Comparison of ENCODE assay signal across 21 mouse cellular contexts in genomic region chr15:82793454-82793853, GRCm38 (mm10). TPM values are rescaled to one million over a fixed set of nuclear protein-coding genes. Genes with fewer than 3 reads are reported as not detected.
"Had no signal": no experiment of that assay in that cellular context is flagged by ENCODE, and none has a peak within 500 bp of the region (broad histone marks: within the 10 kb centered on the region; RNA-seq: fewer than 3 reads in every experiment).

No protein-coding gene starts in this region.

- H3K36me3 ChIP-seq: hindbrain, embryonic 15.5 days; limb, embryonic 15.5 days; midbrain, embryonic 10.5 days; neural tube, embryonic 12.5 days had no signal

- H3K27me3 ChIP-seq: hindbrain, embryonic 15.5 days; limb, embryonic 15.5 days; neural tube, embryonic 12.5 days had no signal

- H3K4me1 ChIP-seq: hindbrain, embryonic 15.5 days; limb, embryonic 15.5 days; midbrain, embryonic 10.5 days; neural tube, embryonic 12.5 days had no signal

- DNase-seq: layer of hippocampus, adult 9-11 months; layer of hippocampus, postnatal 36 days; lung, adult 2 months; lung, postnatal 10 days; lung, postnatal 4 days; midbrain, embryonic 14.5 days; right cerebral cortex, postnatal 25 days; spleen, adult 18-20 months; thymus, postnatal 36 days had no signal

- H3K27ac ChIP-seq: hindbrain, embryonic 15.5 days; kidney, postnatal 0 days; limb, embryonic 15.5 days; midbrain, embryonic 10.5 days; neural tube, embryonic 12.5 days had no signal

- H3K4me3 ChIP-seq: hindbrain, embryonic 15.5 days; limb, embryonic 15.5 days; midbrain, embryonic 10.5 days; neural tube, embryonic 12.5 days had no signal

- H3K9ac ChIP-seq: hindbrain, embryonic 15.5 days; limb, embryonic 15.5 days; neural tube, embryonic 12.5 days had no signal

- H3K4me2 ChIP-seq: hindbrain, embryonic 15.5 days; limb, embryonic 15.5 days; neural tube, embryonic 12.5 days had no signal

- H3K9me3 ChIP-seq: hindbrain, embryonic 15.5 days; limb, embryonic 15.5 days; midbrain, embryonic 10.5 days; neural tube, embryonic 12.5 days had no signal

RNA-seq across cellular contexts. Expression of gene Cyp2d26, which starts 0.6 kb away (rescaled TPM):
- total RNA-seq: layer of hippocampus, postnatal 36 days; left cerebral cortex, adult 8-10 months; left cerebral cortex, postnatal 25 days; megakaryocyte, adult 5-6 weeks; neutrophil, adult 5-6 weeks had no signal
- polyA plus RNA-seq: hindbrain, embryonic 15.5 days; midbrain, embryonic 10.5 days; neural tube, embryonic 12.5 days had no signal

RNA-seq across cellular contexts. Expression of gene Cyp2d40, which starts 29.5 kb away (rescaled TPM):
- total RNA-seq: layer of hippocampus, adult 18-20 months; layer of hippocampus, postnatal 36 days; left cerebral cortex, adult 8-10 months; left cerebral cortex, postnatal 25 days; megakaryocyte, adult 5-6 weeks; neutrophil, adult 5-6 weeks had no signal
- polyA plus RNA-seq: hindbrain, embryonic 15.5 days; kidney, postnatal 0 days; limb, embryonic 11.5 days; limb, embryonic 15.5 days; lung, adult 2 months; midbrain, embryonic 10.5 days; midbrain, embryonic 14.5 days; neural tube, embryonic 12.5 days; thymus, postnatal 0 days had no signal
